Mouse (Mus musculus) C2C12 (cell line): ENCODE measurements at regions not wholly inside any gene's neighbourhood (a gene's known extent, or its start where the extent isn't known, plus 50 kb on each side); places are given as distances from the start of the nearest gene placed in this dataset.

Experiments used
- CEBPB ChIP-seq: IDR thresholded peaks from one replicate; pipeline ENCODE4 v1.6.1; 2011; ENCODE audit warnings: low read depth, mild to moderate bottlenecking, control low read depth, moderate library complexity
- CTCF ChIP-seq: IDR thresholded peaks from one replicate; pipeline ENCODE4 v1.5.1; 2011; ENCODE audit not compliant: control insufficient read depth, insufficient read depth, insufficient read length
- FOSL1 ChIP-seq: IDR thresholded peaks from one replicate; pipeline ENCODE4 v1.8.0; 2011; ENCODE audit warnings: mild to moderate bottlenecking, low read length; ENCODE audit not compliant: poor library complexity, insufficient read depth, severe bottlenecking
- MAX ChIP-seq: IDR thresholded peaks from one replicate; pipeline ENCODE4 v1.6.1; 2011; ENCODE audit warnings: mild to moderate bottlenecking, control low read depth
- MYOG ChIP-seq: IDR thresholded peaks from one replicate; pipeline ENCODE4 v1.6.1; 2011; ENCODE audit not compliant: control insufficient read depth, insufficient read length; ENCODE audit errors: extremely low read depth
- USF1 ChIP-seq: IDR thresholded peaks from one replicate; pipeline ENCODE4 v1.6.1; 2011; ENCODE audit warnings: low read depth, mild to moderate bottlenecking, control low read depth, moderate library complexity

- TF ChIP-seq CTCF (no peak), MAX (no peak), FOSL1 (no peak), MYOG (no peak), USF1 (no peak), CEBPB (no peak)
Observed at GRCm38 (mm10) chr10:95086755-95087154, 142.1 kb upstream of the Plxnc1 start.
